Mouse (Mus musculus): ENCODE results near the gene Mcts2.

DNA sequence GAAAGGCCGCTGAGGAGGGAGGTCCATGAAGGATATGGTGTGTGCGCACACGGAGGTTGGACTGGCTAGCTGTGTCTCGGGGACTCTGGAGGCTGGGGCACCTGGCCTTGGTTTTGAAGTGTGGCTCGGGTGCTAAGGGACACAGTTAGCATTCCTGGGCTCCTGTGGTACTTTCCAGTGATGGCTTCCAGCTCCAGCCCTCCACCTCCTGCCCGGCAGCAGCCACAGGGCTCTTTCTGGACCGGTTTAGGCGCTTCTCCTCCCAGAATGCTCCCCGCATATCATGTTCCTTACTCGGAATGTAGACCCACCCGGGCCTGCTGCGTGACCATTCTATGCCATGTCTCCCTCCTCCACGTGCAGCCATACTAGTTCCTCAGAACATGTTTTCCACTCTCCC, 6.9 kb downstream of the Mcts2 start:
- TF ChIP-seq POLR2AphosphoS5 (IDR thresholded peaks at IDR 0.05; ENCODE audit: borderline replicate concordance, low read depth, low read length), result no peak
- TF ChIP-seq NELFE (IDR thresholded peaks at IDR 0.05; ENCODE audit: low read depth, low read length), result no peak
- no peak for TF ChIP-seq MAZ (IDR thresholded peaks at IDR 0.05; ENCODE audit: low read depth, low read length)
- TF ChIP-seq CTCF (IDR thresholded peaks at IDR 0.05 in 2 of 3, conservative IDR thresholded peaks at IDR 0.05 in 1 of 3; ENCODE audit: control insufficient read depth in 1 of 3, insufficient read depth in 1 of 3, low read depth in 2 of 3, low read length in 3 of 3, poor library complexity in 1 of 3, severe bottlenecking in 1 of 3), result no peak
- no peak for TF ChIP-seq MAFK (IDR thresholded peaks at IDR 0.05; ENCODE audit: borderline replicate concordance, low read depth, low read length)
- no peak for TF ChIP-seq USF1 (IDR thresholded peaks at IDR 0.05; ENCODE audit: low read depth, low read length)
- TF ChIP-seq E2F4 (IDR thresholded peaks at IDR 0.05; ENCODE audit: borderline replicate concordance, low read depth, low read length), result no peak
- TF ChIP-seq EP300 (IDR thresholded peaks at IDR 0.05; ENCODE audit: low read depth in 1 of 2, low read length in 2 of 2), result no peak
- no peak for TF ChIP-seq TBP (IDR thresholded peaks at IDR 0.05; ENCODE audit: low read depth, low read length)
- no peak for TF ChIP-seq POLR2A (IDR thresholded peaks at IDR 0.05; ENCODE audit: control insufficient read depth in 1 of 2, insufficient read depth in 1 of 2, low read depth in 1 of 2, low read length in 2 of 2, poor library complexity in 1 of 2)
- TF ChIP-seq TAL1 (IDR thresholded peaks at IDR 0.05; ENCODE audit: low read length), result no peak
- no peak for TF ChIP-seq GATA1 (IDR thresholded peaks at IDR 0.05; ENCODE audit: low read depth, low read length)
